Mouse (Mus musculus) limb, embryonic 15.5 days (tissue): ENCODE data around the gene Cd40lg. TPM values are rescaled to one million over a fixed set of nuclear protein-coding genes. Genes with fewer than 3 reads are reported as not detected.

Experiments used
- polyA plus RNA-seq: library from polyadenylated mRNA; unstranded; fragments of >200 nt; fragmentation: Nextera tagmentation; extraction: Ambion mirVana; gene quantifications from 2 replicates; pipeline ENCODE4 v1.2.1, GENCODE M21; 2015

The Cd40lg gene
- polyA plus RNA-seq, 1 experiment from 2014 or later: not detected

Other genes starting within 250 kb of the Cd40lg start
- not detected in 2 replicates for gene Brs3, start 169.1 kb upstream of the Cd40lg start, polyA plus RNA-seq
- 75.4 and 79.5 TPM in 2 replicates for gene Htatsf1, start 158.6 kb upstream of the Cd40lg start, polyA plus RNA-seq
- 0.31 and 0.33 TPM in 2 replicates for gene Vgll1, start 124.0 kb upstream of the Cd40lg start, polyA plus RNA-seq
- 9.2 and 14.3 TPM in 2 replicates for gene Arhgef6, start 126.6 kb downstream of the Cd40lg start, polyA plus RNA-seq
- 95.9 and 102 TPM in 2 replicates for gene Rbmx, start 180.9 kb downstream of the Cd40lg start, polyA plus RNA-seq
- gene Gm364, start 197.0 kb downstream of the Cd40lg start, polyA plus RNA-seq: not detected in 2 replicates